Mouse (Mus musculus) cortical plate, adult 2 months (tissue): ENCODE data around the gene Rangap1.

Experiments
- CTCF ChIP-seq: fragments of 200-500 bp; IDR thresholded peaks from 2 replicates; pipeline ENCODE4 v1.5.1; 2011; ENCODE audit warnings: mild to moderate bottlenecking, control low read depth, low read length; ENCODE audit not compliant: insufficient read depth; ENCODE audit errors: extremely low read depth
- POLR2A ChIP-seq: fragments of 200-500 bp; IDR thresholded peaks from 2 replicates; pipeline ENCODE4 v1.6.1; 2011; ENCODE audit warnings: mild to moderate bottlenecking, low read length, control low read depth; ENCODE audit not compliant: insufficient read depth; ENCODE audit errors: extremely low read depth

DNA sequence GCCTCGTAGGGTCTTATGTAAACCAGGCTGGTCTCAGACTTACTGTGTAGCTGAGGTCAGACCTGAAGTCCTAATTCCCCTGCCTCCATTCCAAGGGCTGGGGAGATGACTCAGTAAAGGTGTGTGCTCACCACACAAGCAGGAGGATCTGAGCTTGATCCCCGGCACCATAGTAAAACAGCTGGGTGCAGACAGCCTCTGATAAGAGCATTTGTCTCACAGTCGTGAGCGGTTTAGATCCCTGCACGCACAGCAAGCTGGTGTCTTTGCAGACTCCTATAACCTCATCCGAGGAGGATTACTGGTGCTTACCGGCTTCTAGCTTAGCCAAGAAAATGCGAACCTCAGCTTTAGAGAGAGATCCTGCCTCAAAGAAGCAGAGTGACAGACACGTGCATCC lies 8.3 kb upstream of the Rangap1 start:
- TF ChIP-seq CTCF (no peak), POLR2A (no peak)
